10 mouse cellular contexts compared by ENCODE assay signal in genomic region chr19:12575107-12575506, GRCm38 (mm10). TPM values are rescaled to one million over a fixed set of nuclear protein-coding genes. Genes with fewer than 3 reads are reported as not detected.
DNase-seq lines count a peak whose midpoint lies in the region; ATAC-seq and TF ChIP-seq lines count a peak whose summit lies in the region.
"Had no signal": no experiment of that assay in that cellular context is flagged by ENCODE, and none has a peak within 500 bp of the region (broad histone marks: within the 10 kb centered on the region; RNA-seq: fewer than 3 reads in every experiment).

No protein-coding gene starts in this region.

- intact Hi-C loops in heart, postnatal 10 days (cut with DNase I): no loop called here

- no peak for TF ChIP-seq CTCF in lung, embryonic 14.5 days (IDR thresholded peaks at IDR 0.05; ENCODE audit: low read depth)

- H3K27me3 ChIP-seq in lung, embryonic 14.5 days (ENCODE audit: insufficient read depth, low read length): no peaks in the 10 kb centered on the region
- H3K27me3 ChIP-seq: hindbrain, embryonic 12.5 days had no signal

- no peak for ATAC-seq in lung, embryonic 14.5 days (ENCODE audit: insufficient read depth)
- ATAC-seq in megakaryocyte-erythroid progenitor cell, adult 5-6 weeks (replicated peaks; ENCODE audit: low FRiP score, low TSS enrichment, poor library complexity, severe bottlenecking): peak; percentile 66

- peaks cover 20% of the 10 kb centered on the region for H3K36me3 ChIP-seq in lung, embryonic 14.5 days (ENCODE audit: insufficient read depth)
- H3K36me3 ChIP-seq: hindbrain, embryonic 12.5 days had no signal

- no peaks in the 10 kb centered on the region for H3K9me3 ChIP-seq in lung, embryonic 14.5 days (ENCODE audit: low read depth, low read length)
- H3K9me3 ChIP-seq: hindbrain, embryonic 12.5 days had no signal

- H3K27ac ChIP-seq in lung, embryonic 14.5 days (ENCODE audit: low read depth): no peak overlapping the region
- H3K27ac ChIP-seq in brown adipose tissue, adult 24 weeks (replicated peaks; ENCODE audit: low read depth, low read length): peak overlapping the region; percentile 91; the same call in 1 of the 2 replicates
- H3K27ac ChIP-seq: hindbrain, embryonic 12.5 days had no signal

- H3K4me1 ChIP-seq in lung, embryonic 14.5 days (ENCODE audit: insufficient read depth): no peaks in the 10 kb centered on the region
- H3K4me1 ChIP-seq in brown adipose tissue, adult 24 weeks (ENCODE audit: control insufficient read depth, insufficient read depth, insufficient read length, low read length): peaks cover 4% of the 10 kb centered on the region

- H3K9ac ChIP-seq in lung, embryonic 14.5 days: no peak overlapping the region
- H3K9ac ChIP-seq: hindbrain, embryonic 12.5 days had no signal

- 0 out of 2 replicates have a peak overlapping the region, but pooled peaks have one; percentile 45 for H3K4me3 ChIP-seq in lung, embryonic 14.5 days (ENCODE audit: low read depth, low read length)
- no peak overlapping the region for H3K4me3 ChIP-seq in brown adipose tissue, adult 24 weeks (ENCODE audit: insufficient read depth, low read depth, low read length)
- H3K4me3 ChIP-seq: hindbrain, embryonic 12.5 days had no signal

- 72% methylated on average over 7 of the region's 7 CpGs for WGBS in lung, embryonic 14.5 days

- peak overlapping the region; percentile 75 for H3K4me2 ChIP-seq in lung, embryonic 14.5 days

- DNase-seq in lung, embryonic 14.5 days: no peak
- DNase-seq in lung, postnatal 14 days: no peak
- DNase-seq in heart, postnatal 10 days: peak; percentile 22 to 36
- no peak for DNase-seq in cerebellum, adult 11-12 months
- DNase-seq in ovary, postnatal 36 days (ENCODE audit: low spot score): no peak
- no peak for DNase-seq in right cerebral cortex, postnatal 10 days (ENCODE audit: low spot score in 2 of 2)

RNA-seq across cellular contexts. Expression of gene Gm4952, which starts 24.7 kb away (rescaled TPM):
- polyA plus RNA-seq in lung, embryonic 14.5 days (2014; fragmentation: Nextera tagmentation; extraction: Ambion mirVana): not detected in 2 replicates
- polyA plus RNA-seq in brown adipose tissue, adult 24 weeks (2012; ENCODE audit: insufficient read depth, insufficient read length, missing spikeins): not detected in 2 replicates
- not detected for total RNA-seq in heart, postnatal 10 days (2021)
- not detected in 2 replicates for total RNA-seq in megakaryocyte-erythroid progenitor cell, adult 5-6 weeks (2014; fragmentation: Nextera tagmentation)
- total RNA-seq in megakaryocyte-erythroid progenitor cell, adult 5-6 weeks (2017): not detected in 2 replicates
- polyA plus RNA-seq: hindbrain, embryonic 12.5 days; limb, embryonic 11.5 days had no signal

RNA-seq across cellular contexts. Expression of gene Fam111a, which starts 29.6 kb away (rescaled TPM):
- polyA plus RNA-seq in lung, embryonic 14.5 days (2014; fragmentation: Nextera tagmentation; extraction: Ambion mirVana): 34.9 and 37.9 TPM in 2 replicates
- polyA plus RNA-seq in brown adipose tissue, adult 24 weeks (2012; ENCODE audit: insufficient read depth, insufficient read length, missing spikeins): 4.5 and 4.8 TPM in 2 replicates
- 10 to 100 TPM in 1 of 2 experiments, 1 to 10 TPM in 1; 9.8 to 12.1 TPM for total RNA-seq in heart, postnatal 10 days (2021)
- 52.2 and 72.8 TPM in 2 replicates for total RNA-seq in megakaryocyte-erythroid progenitor cell, adult 5-6 weeks (2014; fragmentation: Nextera tagmentation)
- 118 and 128 TPM in 2 replicates for total RNA-seq in megakaryocyte-erythroid progenitor cell, adult 5-6 weeks (2017)

RNA-seq across cellular contexts. Expression of gene Glyat, which starts 58.0 kb away (rescaled TPM):
- not detected in 2 replicates for polyA plus RNA-seq in lung, embryonic 14.5 days (2014; fragmentation: Nextera tagmentation; extraction: Ambion mirVana)
- not detected in 2 replicates for polyA plus RNA-seq in brown adipose tissue, adult 24 weeks (2012; ENCODE audit: insufficient read depth, insufficient read length, missing spikeins)
- not detected for total RNA-seq in heart, postnatal 10 days (2021)
- not detected in 2 replicates for total RNA-seq in megakaryocyte-erythroid progenitor cell, adult 5-6 weeks (2014; fragmentation: Nextera tagmentation)
- total RNA-seq in megakaryocyte-erythroid progenitor cell, adult 5-6 weeks (2017): not detected in 2 replicates
- polyA plus RNA-seq: hindbrain, embryonic 12.5 days; limb, embryonic 11.5 days had no signal

Comparison
In these comparisons a context has a peak if more than half of its experiments do, and no peak if none do; other contexts are left out.
1. DNase-seq: peak in heart, postnatal 10 days (2 of 2); none in lung, embryonic 14.5 days (single experiment), lung, postnatal 14 days (single experiment), cerebellum, adult 11-12 months (single experiment), ovary, postnatal 36 days (single experiment) and right cerebral cortex, postnatal 10 days (0 of 2).
2. RNA of gene Fam111a, which starts 29.6 kb away (total RNA-seq): 52.2 to 128 TPM in megakaryocyte-erythroid progenitor cell, adult 5-6 weeks; 9.8 to 12.1 TPM in heart, postnatal 10 days; every median in the first group is over 4 times any median in the second.